Mouse (Mus musculus): ENCODE measurements around the gene Mta3. TPM values are rescaled to one million over a fixed set of nuclear protein-coding genes. Genes with fewer than 3 reads are reported as not detected.

Gene Mta3
- total RNA-seq, 2 experiments from 2014 or later, result 54.9 to 59.0 TPM

- DNase-seq (ENCODE audit: low spot score in 2 of 2), result peak; percentile 50 to 71
These were observed 101.9 kb downstream of the Mta3 start for GRCm38 (mm10) chr17:83807778-83808398.

GRCm38 (mm10) chr17:83808476-83809098, 102.6 kb downstream of the Mta3 start:
- no peak for DNase-seq (ENCODE audit: low spot score in 2 of 2)

GRCm38 (mm10) chr17:83809197-83809829, 103.3 kb downstream of the Mta3 start:
- DNase-seq (ENCODE audit: low spot score in 2 of 2), result no peak

- DNase-seq (ENCODE audit: low spot score in 2 of 2), result no peak
These were observed 104.3 kb downstream of the Mta3 start for GRCm38 (mm10) chr17:83810285-83810684.

- peak; percentile 39 to 52 for DNase-seq (ENCODE audit: low spot score in 2 of 2)
These were observed 106.4 kb downstream of the Mta3 start for GRCm38 (mm10) chr17:83812200-83812944.

- no peak for DNase-seq (ENCODE audit: low spot score in 2 of 2)
These were observed 107.1 kb downstream of the Mta3 start for GRCm38 (mm10) chr17:83813050-83813449.

- DNase-seq (ENCODE audit: low spot score in 2 of 2), result no peak
These were observed 111.0 kb downstream of the Mta3 start for GRCm38 (mm10) chr17:83816996-83817395.

GRCm38 (mm10) chr17:83819503-83819902, 113.5 kb downstream of the Mta3 start:
- no peak for DNase-seq (ENCODE audit: low spot score in 2 of 2)

- no peak for DNase-seq (ENCODE audit: low spot score in 2 of 2)
These were observed 114.7 kb downstream of the Mta3 start for GRCm38 (mm10) chr17:83820701-83821100.

GRCm38 (mm10) chr17:83821876-83822275, 115.9 kb downstream of the Mta3 start:
- DNase-seq (ENCODE audit: low spot score in 2 of 2), result no peak

- DNase-seq (ENCODE audit: low spot score in 2 of 2), result no peak
These were observed 117.9 kb downstream of the Mta3 start for GRCm38 (mm10) chr17:83823835-83824234.

- DNase-seq (ENCODE audit: low spot score in 2 of 2), result no peak
These were observed 123.4 kb downstream of the Mta3 start for GRCm38 (mm10) chr17:83829356-83829755.

- DNase-seq (ENCODE audit: low spot score in 2 of 2), result no peak
These were observed 124.8 kb downstream of the Mta3 start for GRCm38 (mm10) chr17:83830616-83831292.

- no peak for DNase-seq (ENCODE audit: low spot score in 2 of 2)
These were observed 128.2 kb downstream of the Mta3 start for GRCm38 (mm10) chr17:83834120-83834519.

GRCm38 (mm10) chr17:83836048-83836447, 130.1 kb downstream of the Mta3 start:
- DNase-seq (ENCODE audit: low spot score in 2 of 2), result no peak

GRCm38 (mm10) chr17:83837659-83838190, 131.8 kb downstream of the Mta3 start:
- DNase-seq (ENCODE audit: low spot score in 2 of 2), result no peak

- no peak for DNase-seq (ENCODE audit: low spot score in 2 of 2)
These were observed 133.2 kb downstream of the Mta3 start for GRCm38 (mm10) chr17:83839132-83839531.

- DNase-seq (ENCODE audit: low spot score in 2 of 2), result no peak
These were observed 135.0 kb downstream of the Mta3 start for GRCm38 (mm10) chr17:83841011-83841410.

GRCm38 (mm10) chr17:83843780-83844179, 137.8 kb downstream of the Mta3 start:
- no peak for DNase-seq (ENCODE audit: low spot score in 2 of 2)

- no peak for DNase-seq (ENCODE audit: low spot score in 2 of 2)
These were observed 139.6 kb downstream of the Mta3 start for GRCm38 (mm10) chr17:83845538-83845937.

Data from layer of hippocampus, postnatal 10 days (tissue).